Mouse (Mus musculus) bone marrow macrophage, adult 2 months (primary cell): Measurements from ENCODE around the gene Hist1h3b.

Experiments used
- CTCF ChIP-seq: IDR thresholded peaks from 2 replicates; pipeline ENCODE4 v1.5.1; 2012; ENCODE audit warnings: low read depth, mild to moderate bottlenecking, low read length, moderate library complexity
- POLR2A ChIP-seq: IDR thresholded peaks from 2 replicates; pipeline ENCODE4 v1.6.1; 2012; ENCODE audit warnings: mild to moderate bottlenecking, low read depth, low read length, borderline replicate concordance

- no peak for TF ChIP-seq CTCF
- no peak for TF ChIP-seq POLR2A
Measured at GRCm38 (mm10) chr13:23765172-23765513, 13.1 kb downstream of the Hist1h3b start.
